Mouse (Mus musculus) left cerebral cortex, adult 8-10 months (tissue): Measurements from ENCODE around the gene Usp22. TPM values are rescaled to one million over a fixed set of nuclear protein-coding genes. Genes with fewer than 3 reads are reported as not detected.
"Not testable (repeated sequence)": the region's sequence is repeated elsewhere in the genome, so short reads cannot be mapped to it uniquely, and the experiment has no call there.

Source experiments
- DNase-seq, 2 experiments: peaks; one replicate each; pipeline ENCODE4 v3.0.0; 2022; ENCODE audit warnings: low spot score in 2 of 2
- total RNA-seq, 4 experiments: library from RNA; stranded (reverse); gene quantifications; 2 replicates each; pipeline ENCODE4 v1.2.4; 2022

Gene Usp22
- total RNA-seq, 4 experiments from 2014 or later = 202 to 230 (median 218) TPM

DNA sequence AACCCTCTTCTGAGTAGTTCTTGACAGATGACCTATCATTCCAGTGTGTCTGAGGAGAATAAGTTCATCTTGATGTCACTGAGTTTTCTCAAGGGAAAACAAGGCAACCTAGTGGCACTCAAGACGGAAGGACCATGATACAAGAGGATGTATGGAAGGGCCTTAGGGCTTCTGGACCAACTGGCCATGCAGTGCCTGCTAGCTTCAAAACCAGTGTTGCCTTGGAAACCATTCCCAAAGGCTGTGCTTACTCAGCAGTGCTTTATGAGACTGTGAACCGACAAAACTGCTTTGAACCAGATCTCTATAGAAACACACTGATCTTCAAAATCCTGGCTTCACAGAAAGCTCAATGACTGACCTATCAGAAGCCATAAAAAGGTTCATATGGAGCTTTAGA lies 15.9 kb upstream of the Usp22 start:
- no peak for DNase-seq

DNA sequence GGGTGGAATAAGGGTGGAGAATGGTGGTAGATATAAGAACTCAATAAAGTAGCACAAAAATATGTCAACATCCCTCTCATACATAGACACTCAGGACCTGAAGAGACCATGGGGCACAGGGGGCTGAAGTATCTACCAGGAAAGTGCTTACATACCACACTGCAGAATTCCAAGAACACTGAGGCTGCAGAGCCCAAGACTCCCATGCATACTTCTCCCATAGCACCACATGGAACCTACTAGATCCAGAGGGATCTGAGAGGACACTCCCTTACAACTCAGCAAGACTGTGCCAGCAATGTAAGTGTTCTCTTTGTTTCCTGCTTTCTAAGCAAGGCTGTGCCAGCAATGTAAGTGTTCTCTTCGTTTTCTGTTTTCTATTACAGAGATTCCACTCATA lies 9.0 kb upstream of the Usp22 start:
- no peak for DNase-seq

DNA sequence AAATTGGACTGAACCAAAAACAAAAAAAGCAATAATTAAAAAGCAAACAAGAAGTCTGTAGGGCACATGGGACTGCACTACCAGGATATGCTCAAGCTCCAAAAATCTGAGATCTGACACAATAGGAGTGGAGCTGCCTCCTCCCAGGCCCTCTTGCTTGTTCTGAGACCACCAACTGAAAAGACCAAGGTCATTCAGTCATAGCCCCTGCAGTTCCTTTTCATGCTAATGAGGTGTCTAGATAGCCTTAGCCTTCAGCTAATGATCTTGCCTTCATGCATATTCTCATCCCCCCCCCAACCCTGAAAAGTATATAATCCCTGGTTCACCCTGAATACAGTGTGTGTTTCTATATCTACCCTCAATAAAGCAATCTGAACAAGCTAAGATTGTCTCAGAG lies 6.8 kb upstream of the Usp22 start:
- no peak for DNase-seq

DNA sequence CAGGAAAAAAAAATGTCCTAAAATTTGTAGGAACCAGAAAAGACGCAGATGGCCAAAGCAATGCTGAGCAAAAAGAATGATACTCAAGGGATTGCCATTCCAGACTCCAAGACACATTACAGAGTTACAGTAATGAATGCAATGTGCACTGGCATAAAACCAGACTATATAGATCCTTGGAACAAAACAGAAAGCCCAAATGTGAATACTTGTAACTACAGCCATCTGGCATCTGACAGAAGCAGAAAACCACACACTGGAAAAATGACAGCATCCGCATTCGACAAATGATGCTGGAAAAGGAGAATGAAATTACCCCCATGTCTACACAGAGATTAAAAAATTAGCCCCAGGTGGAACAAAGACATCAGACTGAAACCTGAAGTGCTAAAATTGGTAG lies 5.5 kb upstream of the Usp22 start:
- DNase-seq = no peak

DNA sequence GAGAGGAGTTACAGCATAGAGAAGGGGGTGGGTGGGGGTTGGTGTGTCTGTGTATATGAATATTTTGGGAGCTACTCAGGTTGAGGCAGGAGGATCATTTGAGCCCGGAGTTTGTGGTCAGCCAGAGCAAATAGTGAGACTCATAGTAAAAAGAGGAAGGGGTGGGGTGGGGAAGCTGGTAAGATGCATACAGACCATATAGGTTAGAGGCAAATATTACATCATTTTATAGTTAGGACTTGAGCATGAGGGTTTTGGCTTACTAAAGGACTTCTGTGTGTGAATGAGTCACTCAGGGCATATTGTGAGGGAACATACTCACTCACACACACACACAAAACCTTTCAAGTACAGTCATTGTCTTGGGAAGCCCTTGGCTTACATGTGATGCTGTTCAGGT lies 1.5 kb upstream of the Usp22 start:
- DNase-seq = no peak

DNA sequence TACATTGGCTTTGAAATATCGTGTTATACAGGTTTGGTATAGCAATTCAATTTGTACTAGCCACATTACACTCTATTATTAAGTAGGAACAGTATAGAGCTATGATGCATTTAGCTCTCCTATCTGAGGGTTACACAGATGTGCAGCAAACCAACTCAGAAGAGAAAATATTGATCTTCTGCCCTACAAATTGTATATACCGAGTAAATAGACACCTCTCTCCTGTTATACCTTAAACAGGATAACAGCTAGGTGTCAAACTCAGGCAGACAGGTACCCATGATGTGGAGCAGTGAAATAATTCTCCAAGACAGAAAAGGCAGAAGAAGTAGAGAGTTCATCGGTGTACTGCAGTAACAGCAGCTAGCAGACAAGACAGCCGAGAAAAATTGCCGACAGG lies 923 bp upstream of the Usp22 start:
- no peak for DNase-seq

DNA sequence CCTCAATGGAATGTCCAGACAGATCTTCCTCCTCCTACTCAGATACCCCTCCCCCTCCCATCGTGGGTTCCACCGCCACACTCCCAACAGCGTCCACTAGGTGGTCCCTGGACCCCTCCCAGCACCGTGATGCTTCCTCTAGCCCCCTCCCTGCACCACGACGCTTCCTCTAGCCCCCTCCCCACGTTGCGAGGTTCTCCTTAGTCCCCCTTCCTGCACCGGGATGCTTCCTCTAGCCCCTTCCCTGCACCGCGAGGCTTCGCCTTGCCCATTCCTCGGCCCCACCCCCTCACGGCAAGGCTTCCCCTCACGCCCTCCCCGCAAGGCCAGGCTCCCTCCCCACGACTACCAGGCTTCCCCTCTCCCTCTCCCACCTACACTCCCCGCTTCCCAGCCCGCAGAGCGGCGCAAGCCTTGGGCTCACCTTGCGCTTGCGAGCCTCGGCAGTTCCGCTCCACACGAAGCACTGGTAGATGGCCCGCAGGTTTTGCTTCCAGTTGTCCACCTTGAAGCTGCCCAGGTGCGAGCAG lies 499 bp downstream of the Usp22 start:
- DNase-seq = peak in 1 of 2 experiments; percentile 40

DNA sequence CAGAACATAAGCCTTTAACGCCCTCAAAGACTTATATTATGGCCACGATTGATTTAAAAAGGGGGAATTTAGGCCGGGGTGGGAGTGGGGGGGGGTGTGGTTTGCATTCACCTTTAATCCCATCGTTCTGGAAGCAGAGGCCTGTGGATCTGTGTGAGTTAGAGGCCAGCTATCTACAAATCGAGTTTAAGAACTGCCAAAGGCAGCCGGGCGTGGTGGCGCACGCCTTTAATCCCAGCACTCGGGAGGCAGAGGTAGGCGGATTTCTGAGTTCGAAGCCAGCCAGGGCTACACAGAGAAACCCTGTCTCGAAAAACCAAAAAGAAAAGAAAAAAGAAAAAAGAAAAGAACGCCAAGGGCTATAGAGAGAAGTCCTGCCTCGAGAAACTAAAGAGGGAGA lies 1.4 kb downstream of the Usp22 start:
- not testable (repeated sequence) for DNase-seq

DNA sequence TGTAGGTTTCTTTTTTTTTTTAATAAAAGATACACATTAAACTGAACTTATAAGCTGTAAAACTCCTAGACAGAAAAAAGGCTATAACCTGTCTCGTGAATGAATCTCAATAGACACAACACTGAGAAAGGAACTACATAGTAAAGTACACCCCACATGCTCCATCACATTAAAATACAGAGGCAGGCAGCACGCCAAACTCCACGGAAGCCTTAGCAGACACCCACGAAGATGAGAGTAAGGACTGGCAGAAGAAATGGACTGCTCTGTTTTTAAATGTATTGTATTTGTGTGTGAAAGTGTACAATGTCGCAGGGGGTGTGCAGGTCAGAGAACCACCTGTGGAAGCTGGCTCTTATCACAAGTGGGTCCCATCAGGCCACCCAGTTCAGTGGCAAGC lies 4.7 kb downstream of the Usp22 start:
- DNase-seq = no peak

DNA sequence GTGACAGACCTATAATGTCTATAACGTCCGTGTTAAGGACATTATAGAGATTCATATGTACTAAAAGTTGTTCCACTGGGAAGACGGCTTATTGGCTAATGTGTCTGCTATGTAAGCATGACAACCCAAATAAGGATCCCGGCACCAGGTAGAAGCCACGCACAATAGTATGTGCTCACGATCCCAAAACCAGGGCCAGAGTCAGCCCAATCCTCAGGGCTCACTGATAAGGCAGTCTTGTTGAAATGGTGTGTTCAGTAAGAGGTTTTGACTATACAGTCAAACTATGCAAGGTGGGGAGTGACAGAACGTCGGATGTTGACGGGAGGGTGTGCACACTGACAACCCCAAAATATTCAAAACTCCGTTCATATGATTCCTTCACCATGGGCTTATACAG lies 10.0 kb downstream of the Usp22 start:
- no peak for DNase-seq

DNA sequence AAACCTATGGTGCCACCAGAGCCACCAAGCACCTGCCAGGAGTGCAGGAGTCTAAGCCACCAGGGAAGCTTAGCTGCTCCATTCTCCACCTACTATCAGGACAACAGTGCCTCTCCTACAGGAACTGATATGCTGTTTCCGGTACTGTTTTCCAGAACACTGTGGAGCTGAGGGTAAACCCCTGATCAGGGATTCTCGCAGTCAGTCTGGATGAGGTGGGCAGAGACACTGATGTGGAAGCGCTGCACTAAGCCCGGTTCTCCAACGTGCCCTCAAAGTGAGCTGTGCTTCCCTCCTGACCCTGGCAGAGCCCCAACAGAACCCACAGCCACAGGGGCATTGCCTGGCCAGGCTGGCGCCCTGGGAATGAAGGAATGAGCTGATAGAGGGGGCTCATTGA lies 10.5 kb downstream of the Usp22 start:
- no peak for DNase-seq

DNA sequence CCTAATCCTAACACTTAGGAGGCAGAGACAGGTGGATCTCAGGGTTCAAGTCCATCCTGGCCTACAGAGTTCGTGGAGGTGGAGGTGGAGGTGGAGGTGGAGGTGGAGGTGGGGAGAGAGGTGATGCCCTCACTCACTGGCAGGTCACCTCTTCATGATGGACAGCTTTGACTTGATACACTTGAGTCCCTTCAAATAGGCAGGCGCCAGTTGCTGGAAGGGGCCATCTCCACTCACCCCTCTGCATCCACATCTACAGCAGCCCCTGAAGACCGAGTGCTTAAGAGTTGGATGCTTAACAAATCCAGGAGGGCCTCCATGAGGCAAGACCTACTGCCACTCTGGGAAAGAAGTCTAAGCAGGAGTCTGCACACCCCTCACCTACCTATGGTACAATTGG lies 11.5 kb downstream of the Usp22 start:
- no peak for DNase-seq

DNA sequence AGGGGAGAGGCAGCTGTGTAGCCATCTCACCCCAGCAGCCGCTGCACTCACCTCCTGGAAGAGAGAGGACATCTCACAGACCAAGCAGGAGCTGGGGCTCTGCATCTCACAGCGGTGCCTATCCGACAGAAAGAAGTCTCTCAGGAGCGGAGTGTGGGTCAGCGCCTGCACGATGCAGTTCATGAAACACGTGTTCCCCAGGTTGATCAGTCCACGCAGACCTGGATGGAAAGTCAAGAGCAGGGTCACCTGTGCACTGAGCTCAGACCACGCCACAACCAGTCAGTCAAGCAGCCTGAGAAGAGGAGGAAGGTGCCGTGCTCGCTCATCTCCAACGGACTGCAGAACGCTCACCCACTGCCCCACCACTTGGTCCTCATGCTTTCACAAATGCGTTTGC lies 12.1 kb downstream of the Usp22 start:
- DNase-seq = no peak

DNA sequence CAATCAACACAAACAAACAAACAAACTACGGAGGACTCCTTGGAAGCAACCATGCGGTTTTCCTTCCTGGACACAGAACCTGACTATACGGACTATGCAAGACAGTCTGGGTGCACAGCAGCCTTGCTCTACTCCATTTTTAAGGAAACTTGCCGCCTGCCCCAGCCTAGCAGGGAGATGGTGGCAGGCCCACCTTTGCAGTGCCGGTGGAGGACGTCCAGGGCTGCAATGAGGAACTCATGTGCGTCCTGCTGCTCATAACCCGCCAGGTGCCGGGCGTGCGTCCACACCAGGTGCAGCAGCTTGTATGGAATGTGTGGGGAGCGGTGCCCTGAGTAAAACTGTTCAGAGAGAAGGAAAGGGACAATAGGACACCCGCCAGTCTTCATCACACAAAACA lies 13.7 kb downstream of the Usp22 start:
- DNase-seq = no peak

DNA sequence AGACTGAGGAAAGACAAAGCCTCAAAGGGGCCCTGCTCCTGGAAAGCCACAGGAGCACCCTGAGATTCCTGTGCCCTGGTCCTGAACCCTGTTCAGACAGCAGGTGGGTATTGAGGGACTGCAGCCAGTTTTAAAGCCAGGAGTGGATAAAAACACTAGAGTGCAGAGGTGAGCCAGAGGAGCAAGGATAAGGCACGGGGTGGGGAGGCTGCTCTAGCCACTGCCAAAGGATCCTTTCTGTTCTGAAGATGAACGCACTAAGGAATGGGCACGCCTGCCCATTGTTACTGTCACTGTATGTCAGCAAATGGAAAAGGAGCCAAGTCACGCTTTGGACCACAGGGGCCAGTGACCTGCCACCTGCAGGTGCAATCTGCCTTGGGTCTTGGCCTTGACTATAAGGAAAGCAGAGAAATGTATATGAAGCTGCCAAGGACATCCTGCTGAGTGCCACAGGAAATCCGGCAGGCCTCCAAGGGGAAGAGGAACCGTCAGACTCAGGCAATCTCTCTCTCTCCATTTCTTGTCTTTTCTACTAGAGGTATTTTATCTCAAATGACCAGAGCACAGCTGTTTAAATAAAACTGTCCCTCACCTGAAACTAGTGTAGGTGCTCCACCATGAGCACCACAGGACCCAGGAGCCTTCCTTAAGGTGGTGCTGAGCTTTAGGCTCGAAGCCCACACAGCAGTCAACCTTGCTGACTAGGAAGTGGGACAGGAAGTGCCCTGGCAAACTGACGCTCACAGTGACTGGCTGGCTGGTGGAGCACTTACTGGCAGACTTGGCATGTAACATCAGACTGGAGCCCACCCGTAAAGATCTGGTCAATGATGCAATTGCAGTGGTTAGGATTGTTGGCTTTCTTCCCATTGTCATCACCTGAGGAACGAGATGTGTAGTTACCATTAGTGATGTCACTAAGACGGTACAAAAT lies 14.8 kb downstream of the Usp22 start:
- DNase-seq = no peak

DNA sequence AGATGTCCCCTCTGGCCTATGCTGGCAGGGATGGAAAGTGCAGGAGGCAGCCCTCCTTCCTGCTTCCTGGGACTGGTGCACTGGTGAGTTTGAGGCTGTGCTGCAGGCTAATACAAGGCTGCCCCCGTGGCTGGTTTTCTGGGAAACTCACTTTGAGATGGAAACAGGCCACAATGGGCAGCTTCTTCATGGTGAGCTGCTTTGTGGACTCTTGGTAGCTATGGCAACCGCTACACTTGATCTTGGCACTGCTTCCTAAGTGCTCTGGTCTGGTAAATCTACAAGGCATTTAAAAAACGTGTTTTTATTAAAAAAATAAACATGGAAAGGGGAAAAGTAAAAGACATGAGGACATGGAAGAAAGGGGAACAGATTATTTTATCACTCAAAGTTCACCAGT lies 16.7 kb downstream of the Usp22 start:
- no peak for DNase-seq

DNA sequence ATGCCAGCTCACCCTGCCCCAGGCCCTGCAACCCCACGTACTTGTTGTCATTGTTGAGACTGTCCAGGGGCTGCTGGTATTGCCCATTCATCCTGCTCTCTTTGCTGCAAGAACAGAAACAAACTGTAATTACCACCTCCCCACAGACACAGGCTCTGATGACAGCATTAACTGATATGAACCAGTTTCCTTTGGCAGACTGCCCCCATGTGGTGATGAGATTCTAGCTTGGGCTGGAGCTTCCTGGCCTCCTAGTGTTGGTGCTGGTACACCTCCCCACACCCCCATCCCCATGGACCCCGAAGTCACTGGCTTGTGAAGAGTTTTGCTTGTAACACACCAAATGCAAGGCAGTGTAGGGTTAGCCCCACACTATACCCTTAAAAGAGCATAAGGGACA lies 19.1 kb downstream of the Usp22 start:
- DNase-seq = no peak

DNA sequence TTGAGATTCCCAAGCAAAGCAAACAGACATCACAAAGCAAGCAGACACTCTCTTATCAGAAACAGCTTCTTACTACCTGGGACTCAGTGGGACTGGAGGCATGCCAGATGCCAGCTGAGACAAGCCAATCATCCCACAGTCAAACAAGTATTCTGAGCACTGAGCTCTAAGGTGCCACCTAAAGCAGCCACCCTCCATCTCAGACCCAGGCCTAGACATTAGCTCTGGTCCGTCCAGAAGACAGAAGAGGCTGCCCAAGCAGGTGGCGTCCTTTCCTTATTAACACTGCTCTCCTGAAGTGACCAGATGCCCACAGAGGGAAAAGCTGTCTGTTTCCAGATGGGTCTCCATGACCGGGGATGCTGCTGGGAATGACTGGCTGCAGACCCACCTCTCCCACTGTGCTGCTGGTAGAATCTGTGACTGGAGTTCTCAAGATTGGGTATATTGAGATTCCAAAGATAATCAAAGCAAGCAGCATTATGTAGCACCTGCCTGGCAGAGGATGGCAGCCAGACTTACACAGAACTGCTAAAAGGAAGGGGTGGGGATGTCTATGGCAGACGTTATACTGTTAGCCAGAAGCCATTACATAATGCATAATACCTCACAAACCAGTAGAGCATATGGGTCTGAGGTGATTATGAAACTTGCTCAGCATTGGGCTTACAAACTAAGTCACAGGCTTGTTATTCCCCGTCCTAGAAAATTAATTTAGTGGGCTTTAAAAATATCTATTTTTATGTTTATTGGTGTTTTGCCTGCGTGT lies 24.4 kb downstream of the Usp22 start:
- no peak for DNase-seq

DNA sequence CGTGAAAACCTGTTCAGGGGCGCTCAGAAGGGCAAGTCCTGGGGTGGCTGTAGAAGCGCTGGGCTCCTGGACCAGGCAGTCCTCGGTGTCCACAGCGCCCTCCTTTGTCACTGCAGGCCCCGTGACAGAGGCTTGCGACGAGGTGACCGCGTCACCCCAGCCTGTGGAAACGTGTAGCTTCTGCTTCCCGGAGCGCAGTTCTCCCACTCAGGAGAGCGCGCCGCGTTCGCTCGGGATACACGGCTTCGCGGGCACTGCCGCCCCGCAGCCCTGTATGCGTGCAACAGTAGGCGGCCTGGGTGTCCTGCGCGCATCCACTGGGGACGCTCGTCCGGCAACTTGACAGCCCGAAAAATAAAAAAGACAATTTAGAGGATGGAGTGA lies 27.6 kb downstream of the Usp22 start:
- no peak for DNase-seq

DNA sequence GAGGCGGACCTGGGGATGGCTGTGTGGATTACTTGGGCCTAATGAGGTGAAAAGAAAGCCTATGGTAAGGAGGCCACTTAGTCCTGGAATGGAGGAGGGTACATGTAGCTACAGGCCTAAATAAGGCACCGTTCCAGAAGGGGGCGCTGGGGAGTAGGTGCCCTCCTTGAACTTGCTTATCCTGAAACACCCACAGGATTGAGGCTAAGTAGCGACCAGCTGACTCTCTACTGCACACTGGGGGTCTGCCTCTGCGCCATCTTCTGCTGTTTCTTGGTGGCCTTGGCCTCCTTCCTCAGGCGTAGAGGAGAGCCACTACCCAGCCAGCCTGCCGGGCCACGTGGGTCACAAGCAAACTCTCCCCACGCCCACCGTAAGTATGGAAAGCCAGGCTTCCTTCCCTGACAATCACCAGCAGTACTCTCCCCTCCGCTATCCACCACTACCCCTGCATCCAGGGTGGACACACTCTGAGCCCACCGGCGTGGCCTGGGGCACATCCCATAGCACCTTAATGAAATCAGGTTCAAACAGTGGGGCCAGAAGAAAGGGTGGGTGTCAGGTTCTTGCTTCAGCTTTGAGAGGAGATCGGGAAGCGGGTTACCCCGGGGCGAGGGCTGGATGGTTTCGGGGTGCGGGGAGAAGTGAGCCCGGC lies 28.1 kb downstream of the Usp22 start:
- no peak for DNase-seq

DNA sequence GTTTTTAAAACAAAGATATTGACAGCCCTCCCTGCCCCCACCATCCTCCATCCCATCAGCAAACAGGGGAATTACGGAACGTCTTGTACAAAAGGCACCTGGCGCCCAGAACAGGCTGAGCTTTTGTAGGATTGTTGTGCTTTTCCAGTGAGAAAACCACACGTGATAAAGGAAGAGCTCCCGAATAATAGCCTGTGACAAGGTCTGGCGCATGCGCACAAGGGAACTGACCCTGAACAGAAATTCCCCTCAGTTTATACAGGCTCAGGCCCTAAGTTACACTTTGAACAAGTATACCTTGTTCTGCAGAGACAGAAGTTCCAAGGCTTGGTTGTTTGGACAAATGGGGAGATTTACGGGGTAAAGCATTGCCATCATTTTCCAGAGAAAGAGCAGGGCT lies 29.3 kb downstream of the Usp22 start:
- DNase-seq = no peak
